Mouse (Mus musculus) C2C12 (cell line): Measurements from ENCODE around the gene Chst15. TPM values are rescaled to one million over a fixed set of nuclear protein-coding genes. Genes with fewer than 3 reads are reported as not detected.

ENCODE experiments used
- H3K27me3 ChIP-seq: one replicate; pipeline ENCODE4 v1.6.1; 2011; ENCODE audit not compliant: control insufficient read depth, insufficient read depth, insufficient read length
- H3K36me3 ChIP-seq: one replicate; pipeline ENCODE4 v1.6.1; 2011; ENCODE audit not compliant: control insufficient read depth, insufficient read depth
- H3K4me3 ChIP-seq: one replicate; pipeline ENCODE4 v1.5.1; 2011; ENCODE audit warnings: mild to moderate bottlenecking, control low read depth; ENCODE audit not compliant: poor library complexity, insufficient read depth, severe bottlenecking
- H3K79me2 ChIP-seq: one replicate; pipeline ENCODE4 v1.6.1; 2011; ENCODE audit not compliant: control insufficient read depth, insufficient read depth
- H3K79me3 ChIP-seq: one replicate; pipeline ENCODE4 v1.6.1; 2011; ENCODE audit warnings: low read depth, control low read depth
- H3ac ChIP-seq: one replicate; pipeline ENCODE3; 2011; ENCODE audit warnings: low read depth; ENCODE audit not compliant: control insufficient read depth, insufficient read length
- CEBPB ChIP-seq: IDR thresholded peaks from one replicate; pipeline ENCODE4 v1.6.1; 2011; ENCODE audit warnings: low read depth, mild to moderate bottlenecking, control low read depth, moderate library complexity
- CTCF ChIP-seq: IDR thresholded peaks from one replicate; pipeline ENCODE4 v1.5.1; 2011; ENCODE audit not compliant: control insufficient read depth, insufficient read depth, insufficient read length
- FOSL1 ChIP-seq: IDR thresholded peaks from one replicate; pipeline ENCODE4 v1.8.0; 2011; ENCODE audit warnings: mild to moderate bottlenecking, low read length; ENCODE audit not compliant: poor library complexity, insufficient read depth, severe bottlenecking
- MAX ChIP-seq: IDR thresholded peaks from one replicate; pipeline ENCODE4 v1.6.1; 2011; ENCODE audit warnings: mild to moderate bottlenecking, control low read depth
- MYOD1 ChIP-seq: IDR thresholded peaks from one replicate; pipeline ENCODE4 v1.6.1; 2011; ENCODE audit warnings: low read depth; ENCODE audit not compliant: control insufficient read depth, insufficient read length
- MYOG ChIP-seq: IDR thresholded peaks from one replicate; pipeline ENCODE4 v1.6.1; 2011; ENCODE audit not compliant: control insufficient read depth, insufficient read length; ENCODE audit errors: extremely low read depth
- USF1 ChIP-seq: IDR thresholded peaks from one replicate; pipeline ENCODE4 v1.6.1; 2011; ENCODE audit warnings: low read depth, mild to moderate bottlenecking, control low read depth, moderate library complexity
- polyA plus RNA-seq: library from polyadenylated mRNA; unstranded; fragments of >200 nt; fragmentation: generic; extraction: Trizol; gene quantifications from one replicate; pipeline ENCODE4 v1.2.1, GENCODE M21; 2012; ENCODE audit warnings: missing spikeins

The Chst15 gene
- polyA plus RNA-seq, 1 experiment, result 8.9 TPM

DNA sequence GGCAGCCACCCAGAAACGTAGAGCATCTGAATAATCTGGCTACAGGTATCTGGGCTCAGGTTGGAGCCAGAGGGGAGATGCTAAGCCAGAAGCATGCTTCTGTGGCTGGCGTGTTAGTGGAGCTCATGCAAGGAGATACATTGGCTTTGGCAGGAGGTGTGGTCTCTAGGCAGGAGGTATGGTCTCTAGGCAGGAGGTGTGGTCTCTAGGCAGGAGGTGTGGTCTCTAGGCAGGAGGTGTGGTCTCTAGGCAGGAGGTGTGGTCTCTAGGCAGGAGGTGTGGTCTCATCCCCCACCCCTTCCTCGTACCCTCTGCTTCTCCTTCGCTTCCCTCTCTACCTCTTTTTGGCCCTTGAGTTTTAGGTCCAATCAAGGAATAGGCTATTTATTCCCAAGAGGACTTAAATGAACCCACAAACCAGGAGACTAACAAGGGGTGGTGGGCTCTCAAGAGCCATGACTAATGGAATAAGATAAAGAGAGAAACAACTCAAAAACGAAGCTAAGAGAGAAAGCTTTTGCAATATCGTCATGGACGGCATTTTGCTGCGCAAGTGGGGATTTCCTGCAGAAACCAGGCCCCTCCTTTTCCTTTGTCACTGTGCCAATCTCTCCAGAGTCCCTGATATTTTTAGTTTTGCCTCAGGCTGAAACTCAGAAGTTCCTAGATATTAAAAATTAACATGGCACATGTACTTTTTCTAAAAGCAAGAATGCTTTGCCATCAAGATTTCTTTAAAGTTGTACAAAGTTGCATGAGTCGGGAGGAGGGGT lies 30.4 kb upstream of the Chst15 start:
- H3K27me3 ChIP-seq, result no peaks in the 10 kb centered on the region
- H3K79me2 ChIP-seq, result no peaks in the 10 kb centered on the region
- no peak overlapping the region for H3ac ChIP-seq
- no peak for TF ChIP-seq CEBPB
- TF ChIP-seq MYOD1, result no peak
- no peak for TF ChIP-seq MAX
- no peak for TF ChIP-seq FOSL1
- TF ChIP-seq CTCF, result no peak
- TF ChIP-seq USF1, result no peak
- TF ChIP-seq MYOG, result no peak
- H3K79me3 ChIP-seq, result no peaks in the 10 kb centered on the region
- H3K36me3 ChIP-seq, result no peaks in the 10 kb centered on the region
- H3K4me3 ChIP-seq, result no peak overlapping the region

DNA sequence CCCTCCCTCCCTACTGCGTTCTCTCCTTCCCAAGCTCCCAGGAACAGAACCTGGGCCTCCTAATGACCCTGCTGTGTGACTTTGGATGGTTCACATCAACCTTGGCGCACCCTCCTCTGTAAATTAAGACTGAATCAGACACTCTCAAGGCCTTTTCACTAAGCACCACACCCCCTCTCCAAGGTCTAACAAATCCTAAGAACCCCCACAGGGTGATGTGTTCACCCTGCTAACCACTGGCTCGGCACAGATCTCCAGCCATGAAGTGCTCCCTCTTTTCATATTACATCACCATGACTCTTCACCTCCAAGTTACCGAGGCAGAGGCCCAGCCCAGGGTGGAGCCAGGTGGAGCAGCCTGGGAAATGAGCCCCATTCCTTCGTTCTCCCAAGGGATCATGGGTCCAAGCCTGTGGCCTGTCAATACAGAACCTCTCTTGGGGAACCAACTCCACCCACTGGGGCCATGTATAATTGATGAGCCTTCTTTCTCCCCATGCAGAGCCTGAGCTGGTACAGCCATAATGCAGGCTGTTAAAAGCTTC lies 28.6 kb upstream of the Chst15 start:
- Histone ChIP-seq H3K79me2 (no peaks in the 10 kb centered on the region), H3K36me3 (no peaks in the 10 kb centered on the region), H3K79me3 (no peaks in the 10 kb centered on the region), H3K27me3 (no peaks in the 10 kb centered on the region), H3ac (no peak overlapping the region), H3K4me3 (no peak overlapping the region)
- no peak for TF ChIP-seq FOSL1
- TF ChIP-seq MYOG, result no peak
- TF ChIP-seq USF1, result no peak
- no peak for TF ChIP-seq MAX

GRCm38 (mm10) chr7:132344606-132345005 lies 27.6 kb upstream of the Chst15 start:
- H3K27me3 ChIP-seq, result no peaks in the 10 kb centered on the region
- H3K79me3 ChIP-seq, result no peaks in the 10 kb centered on the region
- H3K4me3 ChIP-seq, result no peak overlapping the region
- no peak overlapping the region for H3ac ChIP-seq
- no peaks in the 10 kb centered on the region for H3K36me3 ChIP-seq
- TF ChIP-seq USF1 (no peak), MYOG (no peak), FOSL1 (peak; percentile 48), MAX (no peak), CEBPB (no peak), MYOD1 (peak; percentile 7), CTCF (no peak)
- no peaks in the 10 kb centered on the region for H3K79me2 ChIP-seq

DNA sequence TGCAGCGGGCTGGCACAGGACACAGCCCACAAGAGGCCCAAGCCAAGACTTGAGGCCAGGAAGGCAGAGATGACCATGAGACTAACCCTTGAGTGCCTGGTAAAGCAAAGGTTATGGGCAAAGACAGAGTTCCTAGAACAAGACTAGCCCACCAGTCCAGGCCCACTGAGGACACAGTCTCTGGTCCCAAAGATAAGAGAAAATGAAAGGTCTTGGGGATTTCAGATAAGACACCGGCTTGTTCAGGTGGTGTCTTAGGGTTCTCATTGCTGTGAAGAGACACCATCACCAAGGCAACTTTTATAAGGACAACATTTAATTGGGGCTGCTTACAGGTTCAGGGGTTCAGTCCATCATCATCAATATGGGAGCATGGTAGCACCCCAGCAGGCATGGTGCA lies 26.9 kb upstream of the Chst15 start:
- Histone ChIP-seq H3K79me2 (no peaks in the 10 kb centered on the region), H3ac (no peak overlapping the region), H3K4me3 (no peak overlapping the region), H3K79me3 (no peaks in the 10 kb centered on the region), H3K27me3 (no peaks in the 10 kb centered on the region), H3K36me3 (no peaks in the 10 kb centered on the region)
- no peak for TF ChIP-seq USF1
- no peak for TF ChIP-seq CTCF
- TF ChIP-seq FOSL1, result no peak
- TF ChIP-seq MAX, result no peak
- no peak for TF ChIP-seq MYOG
- TF ChIP-seq CEBPB, result no peak
- TF ChIP-seq MYOD1, result no peak

DNA sequence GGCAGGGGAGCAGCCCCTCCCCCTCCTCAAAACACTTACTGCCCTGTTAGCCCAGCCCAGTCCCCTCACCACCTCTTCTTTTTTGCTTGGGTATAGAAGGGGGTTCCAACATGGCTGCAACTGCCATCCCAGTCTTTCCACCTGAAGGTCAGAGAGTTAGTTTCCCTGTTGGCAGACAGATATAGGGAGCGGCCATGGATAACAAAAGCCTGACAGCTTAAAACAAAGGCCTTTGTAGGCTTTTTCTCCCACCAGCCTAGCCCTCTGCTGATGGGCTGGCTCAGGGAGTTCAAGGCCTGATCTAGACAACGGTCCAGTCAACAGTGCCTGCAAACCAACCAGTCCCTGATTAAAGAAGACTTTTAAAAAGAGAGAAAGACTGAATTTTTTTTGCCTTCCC lies 26.1 kb upstream of the Chst15 start:
- no peak overlapping the region for H3ac ChIP-seq
- no peaks in the 10 kb centered on the region for H3K36me3 ChIP-seq
- H3K79me2 ChIP-seq, result no peaks in the 10 kb centered on the region

More for the DNA sequence above, 26.1 kb upstream of the Chst15 start:
- Histone ChIP-seq H3K27me3 (no peaks in the 10 kb centered on the region), H3K79me3 (no peaks in the 10 kb centered on the region), H3K4me3 (no peak overlapping the region)
- TF ChIP-seq CEBPB, result no peak
- TF ChIP-seq MYOG, result no peak
